Mouse (Mus musculus) lung, adult 10 weeks (tissue): ENCODE results near the gene Olfr1006. TPM values are rescaled to one million over a fixed set of nuclear protein-coding genes. Genes with fewer than 3 reads are reported as not detected.

Source experiments
- polyA plus RNA-seq: library from polyadenylated mRNA; stranded (reverse); fragments of 350-450 nt; fragmentation: Illumina TruSeq; extraction: RNeasy Lipid Tissue Mini Kit (QIAGEN cat#74804); gene quantifications from one replicate; pipeline ENCODE4 v1.2.3, GENCODE M21; 2014; ENCODE audit warnings: low read depth, low replicate concordance; ENCODE audit not compliant: insufficient read depth

Olfr1006 gene
- polyA plus RNA-seq = not detected

DNA sequence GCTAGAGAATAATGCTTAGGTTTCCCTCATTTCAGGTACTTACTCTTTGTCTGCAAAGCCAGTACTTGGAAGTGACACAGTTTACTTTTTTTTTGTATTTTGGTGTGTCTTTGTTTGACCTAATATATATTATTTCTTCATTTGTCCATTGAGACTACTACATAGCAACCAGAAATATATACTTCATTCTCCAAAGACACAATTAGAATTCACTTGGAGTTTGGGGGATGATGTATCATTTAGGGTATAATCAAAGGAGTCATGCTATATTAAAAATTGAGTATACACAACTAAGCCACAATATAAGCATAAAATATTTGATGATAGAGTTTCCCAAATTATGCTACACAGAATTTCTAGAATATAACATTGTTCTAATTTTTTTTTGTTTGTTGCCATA is at the start of gene Olfr1006:
Gene Olfr1006 (minus strand): TSS at position 101 of the 400 bp plus-strand sequence.

DNA sequence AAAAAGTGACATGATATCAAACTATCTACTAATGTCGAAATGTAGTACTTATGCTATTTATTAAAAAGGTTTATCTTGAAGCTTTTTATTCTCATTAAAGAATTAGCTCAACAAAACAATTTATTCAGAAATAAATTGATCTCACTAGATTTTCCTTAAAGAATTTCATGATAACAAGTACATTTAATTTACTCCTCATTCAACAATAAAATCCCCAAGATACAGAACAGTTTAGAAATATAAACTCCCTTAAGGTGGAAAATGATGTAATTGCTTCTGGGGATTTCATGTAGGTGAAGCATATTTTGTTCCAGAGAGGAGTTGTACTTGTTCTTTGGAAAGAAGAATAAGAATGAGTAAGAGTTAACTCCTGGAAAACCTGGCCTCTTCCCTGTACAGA is 36.6 kb upstream of the Olfr1006 start, which contains the start of gene Olfr1009:
Gene Olfr1009 (plus strand): TSS at position 301 of the 400 bp plus-strand sequence.

DNA sequence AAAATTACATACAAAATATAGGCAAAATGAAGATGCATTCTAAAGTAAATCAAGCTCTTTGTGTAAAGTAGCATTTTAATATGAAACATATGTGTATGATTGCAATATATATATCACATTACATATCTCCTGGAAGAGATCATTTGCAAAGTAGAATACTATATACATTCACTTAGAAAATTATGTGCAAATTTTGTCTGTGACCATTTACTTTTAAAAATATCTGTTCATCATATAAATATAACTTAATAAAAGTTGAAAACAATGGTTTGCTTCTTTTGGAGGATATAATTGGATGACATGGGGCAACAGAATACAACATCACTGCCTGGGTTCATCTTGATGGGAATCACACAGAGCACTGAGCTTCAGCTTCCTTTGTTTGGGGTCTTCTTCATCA is 10.6 kb upstream of the Olfr1006 start, which contains the start of gene Olfr1008:
Gene Olfr1008 (plus strand): TSS at position 301 of the 400 bp plus-strand sequence.

DNA sequence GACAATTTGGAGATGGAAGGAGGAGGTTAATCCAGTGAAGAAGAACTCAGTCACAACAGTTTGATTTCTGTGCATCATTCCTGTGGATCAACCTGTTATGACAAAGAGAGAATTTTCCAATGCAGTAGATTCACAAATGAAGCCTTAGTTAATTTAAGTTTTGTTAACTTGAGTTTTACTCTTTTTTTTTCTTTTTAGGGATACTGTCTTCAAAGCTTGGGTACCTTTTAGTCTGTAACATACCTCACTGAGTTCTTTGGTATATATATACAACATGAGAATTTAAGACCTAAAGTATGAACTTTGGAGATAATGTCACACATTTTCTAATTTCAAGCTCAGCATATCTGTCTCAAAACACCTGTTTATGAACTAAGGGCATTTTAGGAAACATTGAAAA is 14.2 kb downstream of the Olfr1006 start, which contains the start of gene Olfr154:
Gene Olfr154 (minus strand): TSS at position 101 of the 400 bp plus-strand sequence.

DNA sequence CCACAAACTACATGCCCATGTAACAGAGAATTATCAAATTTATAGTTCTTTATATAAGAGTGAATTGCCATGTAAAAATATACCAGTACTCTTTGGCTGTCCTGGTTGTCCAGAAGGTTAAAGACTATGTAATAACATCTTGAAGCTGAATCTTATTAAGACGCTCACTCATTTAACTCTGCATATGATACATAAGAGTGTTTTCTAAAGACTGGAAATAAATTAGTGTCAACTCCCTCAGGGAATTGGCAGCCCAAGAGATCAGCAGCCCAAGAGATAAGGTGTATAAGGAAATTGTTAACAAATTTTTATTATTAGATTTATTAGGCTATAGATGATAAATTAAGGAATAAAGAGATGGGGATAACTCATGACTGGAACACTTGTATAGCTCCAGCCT is 28.0 kb downstream of the Olfr1006 start, which contains the start of gene Olfr1002:
Gene Olfr1002 (minus strand): TSS at position 101 of the 400 bp plus-strand sequence.

Other genes starting within 250 kb of the Olfr1006 start
- gene Olfr994, start 242.3 kb downstream of the Olfr1006 start, polyA plus RNA-seq = not detected
- not detected for gene Olfr995, start 235.1 kb downstream of the Olfr1006 start, polyA plus RNA-seq
- gene 4833423E24Rik, start 159.7 kb downstream of the Olfr1006 start, polyA plus RNA-seq = not detected
- not detected for gene Olfr996, start 99.6 kb downstream of the Olfr1006 start, polyA plus RNA-seq
- gene Olfr998, start 89.8 kb downstream of the Olfr1006 start, polyA plus RNA-seq = not detected
- gene Olfr1000, start 66.9 kb downstream of the Olfr1006 start, polyA plus RNA-seq = not detected
- not detected for gene Olfr1002, start 28.1 kb downstream of the Olfr1006 start, polyA plus RNA-seq
- not detected for gene Olfr154, start 14.3 kb downstream of the Olfr1006 start, polyA plus RNA-seq
- not detected for gene Olfr1008, start 10.7 kb upstream of the Olfr1006 start, polyA plus RNA-seq
- not detected for gene Olfr1009, start 36.7 kb upstream of the Olfr1006 start, polyA plus RNA-seq
- not detected for gene Olfr1012, start 84.0 kb upstream of the Olfr1006 start, polyA plus RNA-seq
- not detected for gene Olfr1013, start 88.3 kb upstream of the Olfr1006 start, polyA plus RNA-seq
- not detected for gene Olfr1014, start 93.9 kb upstream of the Olfr1006 start, polyA plus RNA-seq
- not detected for gene Olfr1015, start 103.2 kb upstream of the Olfr1006 start, polyA plus RNA-seq
- gene Olfr1016, start 123.8 kb upstream of the Olfr1006 start, polyA plus RNA-seq = not detected
- gene Olfr1018, start 139.7 kb upstream of the Olfr1006 start, polyA plus RNA-seq = not detected
- gene Olfr1019, start 166.7 kb upstream of the Olfr1006 start, polyA plus RNA-seq = not detected
- not detected for gene Olfr1020, start 168.3 kb upstream of the Olfr1006 start, polyA plus RNA-seq
- gene Olfr1022, start 189.8 kb upstream of the Olfr1006 start, polyA plus RNA-seq = not detected
- gene Olfr1023, start 206.9 kb upstream of the Olfr1006 start, polyA plus RNA-seq = not detected
- gene Olfr1024, start 226.3 kb upstream of the Olfr1006 start, polyA plus RNA-seq = not detected
- not detected for gene Olfr1025-ps1, start 236.4 kb upstream of the Olfr1006 start, polyA plus RNA-seq
- gene Olfr1026, start 242.8 kb upstream of the Olfr1006 start, polyA plus RNA-seq = not detected